Mouse (Mus musculus): ENCODE results near the gene Cecr2.
A peak's percentile ranks its signal among the peaks of the same experiment; 100 is the strongest.
"Not testable (repeated sequence)": the region's sequence is repeated elsewhere in the genome, so short reads cannot be mapped to it uniquely, and the experiment has no call there.

Gene Cecr2

GRCm38 (mm10) chr6:120665816-120666760 lies at the start of gene Cecr2:
Gene Cecr2 (plus strand): TSS chr6:120666369.
- peak; percentile 81 for DNase-seq

- no peak for DNase-seq
Measured at GRCm38 (mm10) chr6:120617586-120617985, 48.6 kb upstream of the Cecr2 start.

- no peak for DNase-seq
Measured at GRCm38 (mm10) chr6:120618518-120619402, 47.4 kb upstream of the Cecr2 start.

- no peak for DNase-seq
Measured at GRCm38 (mm10) chr6:120620193-120620592, 46.0 kb upstream of the Cecr2 start.

GRCm38 (mm10) chr6:120625081-120625480 lies 41.1 kb upstream of the Cecr2 start:
- DNase-seq, result peak; percentile 30

- no peak for DNase-seq
Measured at GRCm38 (mm10) chr6:120627096-120627495, 39.1 kb upstream of the Cecr2 start.

- peak; percentile 47 for DNase-seq
Measured at GRCm38 (mm10) chr6:120628963-120629362, 37.2 kb upstream of the Cecr2 start.

GRCm38 (mm10) chr6:120635391-120636028 lies 30.7 kb upstream of the Cecr2 start:
- peak; percentile 74 for DNase-seq

- DNase-seq, result peak; percentile 84
Measured at GRCm38 (mm10) chr6:120639547-120639946, 26.6 kb upstream of the Cecr2 start.

- DNase-seq, result peak; percentile 54
Measured at GRCm38 (mm10) chr6:120641866-120642378, 24.2 kb upstream of the Cecr2 start.

GRCm38 (mm10) chr6:120643776-120644175 lies 22.4 kb upstream of the Cecr2 start:
- DNase-seq, result no peak

GRCm38 (mm10) chr6:120644346-120645299 lies 21.5 kb upstream of the Cecr2 start:
- DNase-seq, result no peak

- not testable (repeated sequence) for DNase-seq
Measured at GRCm38 (mm10) chr6:120647246-120648028, 18.7 kb upstream of the Cecr2 start.

- DNase-seq, result peak; percentile 27
Measured at GRCm38 (mm10) chr6:120648205-120648604, 18.0 kb upstream of the Cecr2 start.

GRCm38 (mm10) chr6:120652666-120653065 lies 13.5 kb upstream of the Cecr2 start:
- no peak for DNase-seq

GRCm38 (mm10) chr6:120655702-120656101 lies 10.5 kb upstream of the Cecr2 start:
- no peak for DNase-seq

- DNase-seq, result no peak
Measured at GRCm38 (mm10) chr6:120658848-120659247, 7.3 kb upstream of the Cecr2 start.

GRCm38 (mm10) chr6:120665415-120665815 lies 754 bp upstream of the Cecr2 start:
- peak; percentile 68 for DNase-seq

GRCm38 (mm10) chr6:120666761-120667421 lies 722 bp downstream of the Cecr2 start:
- peak; percentile 37 for DNase-seq

GRCm38 (mm10) chr6:120667422-120667781 lies 1.2 kb downstream of the Cecr2 start:
- DNase-seq, result no peak

All from lung, postnatal 36 days (tissue).